Mouse (Mus musculus): Measurements from ENCODE around the gene Zswim1. TPM values are rescaled to one million over a fixed set of nuclear protein-coding genes. Genes with fewer than 3 reads are reported as not detected.
A peak's percentile ranks its signal among the peaks of the same experiment; 100 is the strongest.

The Zswim1 gene
- polyA plus RNA-seq (2016; fragmentation: Nextera tagmentation; extraction: Ambion mirVana) = 24.3 and 24.6 TPM in 2 replicates

- peak; percentile 98 for DNase-seq (ENCODE audit: low spot score)
- peaks cover 56% of the 10 kb centered on the region for H3K36me3 ChIP-seq
- peaks cover 12% of the 10 kb centered on the region for H3K4me1 ChIP-seq
- H3K27ac ChIP-seq = peak within 1 kb of the TSS; percentile 85
- peak within 1 kb of the TSS; percentile 85 for H3K4me3 ChIP-seq
- WGBS = 1% methylated on average over 32 of the region's 32 CpGs
- H3K9me3 ChIP-seq (replicated peaks) = no peaks in the 10 kb centered on the region
- H3K27me3 ChIP-seq (ENCODE audit: low read depth, poor library complexity, severe bottlenecking) = no peaks in the 10 kb centered on the region
Observed at GRCm38 (mm10) chr2:164822636-164823165, at the start of gene Zswim1. TSS of gene Zswim1 (plus strand) at chr2:164822686.

- H3K36me3 ChIP-seq = peaks cover 35% of the 10 kb centered on the region
- no peak overlapping the region for H3K4me3 ChIP-seq
- peaks cover 23% of the 10 kb centered on the region for H3K4me1 ChIP-seq
- DNase-seq (ENCODE audit: low spot score) = no peak
- H3K27me3 ChIP-seq (ENCODE audit: low read depth, poor library complexity, severe bottlenecking) = peaks cover 12% of the 10 kb centered on the region; the same call in 1 of the 2 replicates
- no peaks in the 10 kb centered on the region for H3K9me3 ChIP-seq (replicated peaks)
- no peak overlapping the region for H3K27ac ChIP-seq
- WGBS = 76% methylated on average over 14 of the region's 14 CpGs
Observed at GRCm38 (mm10) chr2:164773229-164773988, 49.1 kb upstream of the Zswim1 start.

- 91% methylated on average over 5 of the region's 5 CpGs for WGBS
- DNase-seq (ENCODE audit: low spot score) = no peak
- Histone ChIP-seq H3K27ac (no peak overlapping the region), H3K9me3 (replicated peaks) (no peaks in the 10 kb centered on the region), H3K4me3 (no peak overlapping the region), H3K27me3 (ENCODE audit: low read depth, poor library complexity, severe bottlenecking) (peaks cover 12% of the 10 kb centered on the region; the same call in 1 of the 2 replicates), H3K36me3 (peaks cover 34% of the 10 kb centered on the region), H3K4me1 (peaks cover 23% of the 10 kb centered on the region)
Observed at GRCm38 (mm10) chr2:164773989-164774364, 48.5 kb upstream of the Zswim1 start.

GRCm38 (mm10) chr2:164776130-164776529, 46.4 kb upstream of the Zswim1 start:
- 89% methylated on average over 6 of the region's 6 CpGs for WGBS
- H3K27ac ChIP-seq = no peak overlapping the region
- peaks cover 12% of the 10 kb centered on the region; the same call in 1 of the 2 replicates for H3K27me3 ChIP-seq (ENCODE audit: low read depth, poor library complexity, severe bottlenecking)
- H3K4me3 ChIP-seq = no peak overlapping the region
- no peak for DNase-seq (ENCODE audit: low spot score)
- H3K9me3 ChIP-seq (replicated peaks) = no peaks in the 10 kb centered on the region
- H3K36me3 ChIP-seq = peaks cover 27% of the 10 kb centered on the region
- H3K4me1 ChIP-seq = peaks cover 13% of the 10 kb centered on the region

- Histone ChIP-seq H3K36me3 (peaks cover 20% of the 10 kb centered on the region), H3K27ac (no peak overlapping the region), H3K4me1 (peaks cover 6% of the 10 kb centered on the region), H3K4me3 (no peak overlapping the region), H3K27me3 (ENCODE audit: low read depth, poor library complexity, severe bottlenecking) (peaks cover 12% of the 10 kb centered on the region; the same call in 1 of the 2 replicates), H3K9me3 (replicated peaks) (no peaks in the 10 kb centered on the region)
- no peak for DNase-seq (ENCODE audit: low spot score)
- WGBS = 64% methylated on average over 17 of the region's 17 CpGs
Observed at GRCm38 (mm10) chr2:164776801-164777200, 45.7 kb upstream of the Zswim1 start.

- no peak for DNase-seq (ENCODE audit: low spot score)
- WGBS = 83% methylated on average over 30 of the region's 30 CpGs
- H3K4me1 ChIP-seq = 0 out of 2 replicates have a peak, but pooled peaks cover under 1% of the 10 kb centered on the region
- H3K36me3 ChIP-seq = peaks cover 14% of the 10 kb centered on the region
- no peak overlapping the region for H3K4me3 ChIP-seq
- H3K9me3 ChIP-seq (replicated peaks) = no peaks in the 10 kb centered on the region
- H3K27me3 ChIP-seq (ENCODE audit: low read depth, poor library complexity, severe bottlenecking) = peaks cover 12% of the 10 kb centered on the region; the same call in 1 of the 2 replicates
- H3K27ac ChIP-seq = no peak overlapping the region
Observed at GRCm38 (mm10) chr2:164777246-164778014, 45.1 kb upstream of the Zswim1 start.

- DNase-seq (ENCODE audit: low spot score) = no peak
- Histone ChIP-seq H3K4me1 (no peaks in the 10 kb centered on the region), H3K9me3 (replicated peaks) (no peaks in the 10 kb centered on the region), H3K27me3 (ENCODE audit: low read depth, poor library complexity, severe bottlenecking) (peaks cover 12% of the 10 kb centered on the region; the same call in 1 of the 2 replicates), H3K27ac (no peak overlapping the region), H3K4me3 (no peak overlapping the region), H3K36me3 (peaks cover 9% of the 10 kb centered on the region)
- WGBS = 94% methylated on average over 11 of the region's 11 CpGs
Observed at GRCm38 (mm10) chr2:164778015-164778287, 44.5 kb upstream of the Zswim1 start.

GRCm38 (mm10) chr2:164778809-164779208, 43.7 kb upstream of the Zswim1 start:
- Histone ChIP-seq H3K9me3 (replicated peaks) (no peaks in the 10 kb centered on the region), H3K27me3 (ENCODE audit: low read depth, poor library complexity, severe bottlenecking) (peaks cover 12% of the 10 kb centered on the region; the same call in 1 of the 2 replicates), H3K27ac (no peak overlapping the region), H3K36me3 (no peaks in the 10 kb centered on the region), H3K4me3 (no peak overlapping the region), H3K4me1 (no peaks in the 10 kb centered on the region)
- no peak for DNase-seq (ENCODE audit: low spot score)
- 86% methylated on average over 7 of the region's 7 CpGs for WGBS

- Histone ChIP-seq H3K4me3 (no peak within 1 kb of the TSS), H3K27me3 (ENCODE audit: low read depth, poor library complexity, severe bottlenecking) (peaks cover 12% of the 10 kb centered on the region; the same call in 1 of the 2 replicates), H3K36me3 (no peaks in the 10 kb centered on the region), H3K27ac (no peak within 1 kb of the TSS), H3K4me1 (peaks cover under 1% of the 10 kb centered on the region), H3K9me3 (replicated peaks) (no peaks in the 10 kb centered on the region)
- no peak for DNase-seq (ENCODE audit: low spot score)
- WGBS = 66% methylated on average over 8 of the region's 8 CpGs
Observed at GRCm38 (mm10) chr2:164779481-164780086, 42.9 kb upstream of the Zswim1 start, which contains the start of gene Tnnc2. TSS of gene Tnnc2 (minus strand) at chr2:164779967.

- Histone ChIP-seq H3K27me3 (ENCODE audit: low read depth, poor library complexity, severe bottlenecking) (peaks cover 6% of the 10 kb centered on the region; the same call in 1 of the 2 replicates), H3K9me3 (replicated peaks) (no peaks in the 10 kb centered on the region), H3K4me1 (peaks cover 18% of the 10 kb centered on the region), H3K27ac (no peak overlapping the region), H3K4me3 (no peak overlapping the region), H3K36me3 (no peaks in the 10 kb centered on the region)
- DNase-seq (ENCODE audit: low spot score) = no peak
- WGBS = 69% methylated on average over 4 of the region's 4 CpGs
Observed at GRCm38 (mm10) chr2:164781876-164782275, 40.6 kb upstream of the Zswim1 start.

- Histone ChIP-seq H3K27me3 (ENCODE audit: low read depth, poor library complexity, severe bottlenecking) (no peaks in the 10 kb centered on the region), H3K4me3 (no peak overlapping the region), H3K27ac (no peak overlapping the region), H3K36me3 (0 out of 2 replicates have a peak, but pooled peaks cover 6% of the 10 kb centered on the region), H3K4me1 (peaks cover 20% of the 10 kb centered on the region), H3K9me3 (replicated peaks) (no peaks in the 10 kb centered on the region)
- DNase-seq (ENCODE audit: low spot score) = no peak
- 73% methylated on average over 7 of the region's 7 CpGs for WGBS
Observed at GRCm38 (mm10) chr2:164783926-164784581, 38.4 kb upstream of the Zswim1 start.

- WGBS = 17% methylated on average over 7 of the region's 7 CpGs
- H3K4me1 ChIP-seq = peaks cover 20% of the 10 kb centered on the region
- peak overlapping the region; percentile 83 for H3K27ac ChIP-seq
- H3K9me3 ChIP-seq (replicated peaks) = no peaks in the 10 kb centered on the region
- peak overlapping the region; percentile 73 for H3K4me3 ChIP-seq
- peaks cover 12% of the 10 kb centered on the region for H3K36me3 ChIP-seq
- DNase-seq (ENCODE audit: low spot score) = no peak
- no peaks in the 10 kb centered on the region for H3K27me3 ChIP-seq (ENCODE audit: low read depth, poor library complexity, severe bottlenecking)
Observed at GRCm38 (mm10) chr2:164784869-164785420, 37.5 kb upstream of the Zswim1 start.
